21 mouse cellular contexts compared by ENCODE assay signal in genomic region chr4:105936755-105937514, GRCm38 (mm10).
A peak's percentile ranks its signal among the peaks of the same experiment; 100 is the strongest.
DNase-seq lines count a peak whose midpoint lies in the region; ATAC-seq lines count a peak whose summit lies in the region.
"Had no signal": no experiment of that assay in that cellular context is flagged by ENCODE, and none has a peak within 500 bp of the region (broad histone marks: within the 10 kb centered on the region; RNA-seq: fewer than 3 reads in every experiment).

No protein-coding gene starts in this region.

- WGBS in embryonic facial prominence, embryonic 10.5 days, result 91% methylated on average over 7 of the region's 7 CpGs

- no peak overlapping the region for H3K4me3 ChIP-seq in embryonic facial prominence, embryonic 10.5 days
- H3K4me3 ChIP-seq: gastrocnemius, adult 2 months; heart, adult 2 months; hindbrain, embryonic 12.5 days; limb, embryonic 13.5 days; neural tube, embryonic 13.5 days had no signal

- 0 out of 2 replicates have a peak overlapping the region, but pooled peaks have one; percentile 40 for H3K27ac ChIP-seq in embryonic facial prominence, embryonic 10.5 days (replicated peaks)
- H3K27ac ChIP-seq: gastrocnemius, adult 2 months; heart, adult 2 months; hindbrain, embryonic 12.5 days; limb, embryonic 13.5 days; neural tube, embryonic 13.5 days; stomach, postnatal 0 days had no signal

- H3K4me1 ChIP-seq in embryonic facial prominence, embryonic 10.5 days, result peaks cover 27% of the 10 kb centered on the region
- H3K4me1 ChIP-seq: hindbrain, embryonic 12.5 days had no signal

- peak; percentile 18; the same call in 1 of the 2 replicates for ATAC-seq in megakaryocyte, adult 5-6 weeks (ENCODE audit: poor library complexity, severe bottlenecking)
- ATAC-seq: activated CD4-positive, CD25-positive, alpha-beta regulatory T cell, adult 4 months; forebrain, embryonic 16.5 days had no signal

- H3K9me3 ChIP-seq in embryonic facial prominence, embryonic 10.5 days, result no peaks in the 10 kb centered on the region
- H3K9me3 ChIP-seq: hindbrain, embryonic 12.5 days; limb, embryonic 13.5 days; neural tube, embryonic 13.5 days had no signal

- H3K36me3 ChIP-seq in embryonic facial prominence, embryonic 10.5 days (replicated peaks), result no peaks in the 10 kb centered on the region
- H3K36me3 ChIP-seq: hindbrain, embryonic 12.5 days; limb, embryonic 13.5 days; neural tube, embryonic 13.5 days had no signal

- peak; percentile 52 for DNase-seq in layer of hippocampus, adult 9-11 months
- no peak for DNase-seq in layer of hippocampus, postnatal 36 days
- DNase-seq in Muller cell, postnatal 12 days (ENCODE audit: inconsistent ontology term), result peak; percentile 78
- DNase-seq in embryonic facial prominence, embryonic 10.5 days (ENCODE audit: low spot score), result no peak
- no peak for DNase-seq in ovary, postnatal 36 days (ENCODE audit: low spot score)
- DNase-seq in kidney, adult 8-10 months, result no peak
- DNase-seq in yolk sac, embryonic 10.5 days (ENCODE audit: low spot score), result no peak
- DNase-seq: adrenal gland, postnatal 25 days; cerebellum, adult 8-10 months; gastrocnemius, adult 2 months; heart, adult 2 months; lung, postnatal 10 days; right cerebral cortex, postnatal 25 days; thymus, postnatal 25 days had no signal

- no peaks in the 10 kb centered on the region; the same call in 1 of the 2 replicates for H3K27me3 ChIP-seq in embryonic facial prominence, embryonic 10.5 days (replicated peaks; ENCODE audit: low read depth, poor library complexity, severe bottlenecking)
- H3K27me3 ChIP-seq: hindbrain, embryonic 12.5 days; limb, embryonic 13.5 days; neural tube, embryonic 13.5 days had no signal

Comparison
In these comparisons a context has a peak if more than half of its experiments do, and no peak if none do; other contexts are left out.
1. DNase-seq: peak in layer of hippocampus, adult 9-11 months (single experiment) and Muller cell, postnatal 12 days (single experiment); none in layer of hippocampus, postnatal 36 days (0 of 2), embryonic facial prominence, embryonic 10.5 days (single experiment), ovary, postnatal 36 days (single experiment), kidney, adult 8-10 months (0 of 2) and yolk sac, embryonic 10.5 days (single experiment).